Mouse (Mus musculus) heart, adult 2 months (tissue): ENCODE measurements around the gene Rbm19.

ENCODE experiments used
- CTCF ChIP-seq: fragments of 200-600 bp; IDR thresholded peaks from 2 replicates; pipeline ENCODE4 v1.8.1; 2022; ENCODE audit warnings: antibody characterized with exemption, mild to moderate bottlenecking, moderate library complexity
- POLR2A ChIP-seq: fragments of 200-500 bp; IDR thresholded peaks from 2 replicates; pipeline ENCODE4 v1.6.1; 2011; ENCODE audit warnings: mild to moderate bottlenecking, low read depth, low read length, control low read depth; ENCODE audit not compliant: insufficient read depth

DNA sequence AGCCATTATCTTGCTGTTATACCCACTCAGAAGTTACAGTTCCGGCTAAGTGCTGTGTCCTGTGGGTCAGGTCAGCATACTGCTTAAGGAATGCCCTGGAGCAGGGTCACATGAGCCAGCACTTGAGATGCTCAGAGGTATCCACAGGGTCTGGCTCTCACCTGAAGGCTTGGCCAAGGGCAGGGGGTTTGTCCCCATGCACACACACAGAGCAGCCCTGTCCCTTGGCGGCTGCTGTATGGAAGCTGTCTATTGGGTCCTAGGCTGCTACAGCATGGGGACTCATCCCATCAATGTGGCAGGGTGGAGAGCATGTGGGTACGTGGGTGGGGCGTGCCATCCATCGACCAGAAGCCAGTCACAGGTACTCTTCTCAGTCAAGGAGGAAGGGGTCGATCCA lies 35.8 kb upstream of the Rbm19 start:
- TF ChIP-seq POLR2A (no peak), CTCF (no peak)
